Mouse (Mus musculus) cerebellum, postnatal 14 days (tissue): ENCODE measurements at regions not wholly inside any gene's neighbourhood (a gene's known extent, or its start where the extent isn't known, plus 50 kb on each side); places are given as distances from the start of the nearest gene placed in this dataset.

Experiments
- DNase-seq, 2 experiments: peaks; one replicate each; pipeline ENCODE4 v3.0.0; 2021; ENCODE audit warnings: mixed read lengths in 2 of 2

- DNase-seq: no peak
These were observed 173.9 kb upstream of the Dapk1 start for GRCm38 (mm10) chr13:60427755-60428385.

- no peak for DNase-seq
These were observed 172.6 kb upstream of the Dapk1 start for GRCm38 (mm10) chr13:60429148-60429547.

GRCm38 (mm10) chr13:60431412-60431811, 170.3 kb upstream of the Dapk1 start:
- no peak for DNase-seq

GRCm38 (mm10) chr13:60434221-60435210, 167.2 kb upstream of the Dapk1 start:
- no peak for DNase-seq

GRCm38 (mm10) chr13:60435333-60435732, 166.4 kb upstream of the Dapk1 start:
- no peak for DNase-seq

- DNase-seq: no peak
These were observed 163.6 kb upstream of the Dapk1 start for GRCm38 (mm10) chr13:60438177-60438576.

- DNase-seq: no peak
These were observed 161.2 kb upstream of the Dapk1 start for GRCm38 (mm10) chr13:60440586-60440985.

- DNase-seq: no peak
These were observed 156.6 kb upstream of the Dapk1 start for GRCm38 (mm10) chr13:60445164-60445563.

- no peak for DNase-seq
These were observed 154.8 kb upstream of the Dapk1 start for GRCm38 (mm10) chr13:60446926-60447325.

GRCm38 (mm10) chr13:60450721-60451506, 150.8 kb upstream of the Dapk1 start:
- DNase-seq: no peak

- DNase-seq: no peak
These were observed 147.8 kb upstream of the Dapk1 start for GRCm38 (mm10) chr13:60453821-60454483.

GRCm38 (mm10) chr13:60455033-60455619, 146.6 kb upstream of the Dapk1 start:
- DNase-seq: peak; percentile 27 to 42

GRCm38 (mm10) chr13:60455863-60456551, 145.7 kb upstream of the Dapk1 start:
- no peak for DNase-seq

- DNase-seq: no peak
These were observed 144.5 kb upstream of the Dapk1 start for GRCm38 (mm10) chr13:60457277-60457676.

GRCm38 (mm10) chr13:60459002-60459401, 142.7 kb upstream of the Dapk1 start:
- no peak for DNase-seq

GRCm38 (mm10) chr13:60466553-60467313, 135.0 kb upstream of the Dapk1 start:
- DNase-seq: no peak

GRCm38 (mm10) chr13:60467821-60468579, 133.7 kb upstream of the Dapk1 start:
- DNase-seq: peak; percentile 75 to 82

- no peak for DNase-seq
These were observed 131.0 kb upstream of the Dapk1 start for GRCm38 (mm10) chr13:60470426-60471398.

GRCm38 (mm10) chr13:60471602-60472001, 130.1 kb upstream of the Dapk1 start:
- DNase-seq: no peak
